In genomic region chr12:86024426-86024825, GRCm38 (mm10) we compare ENCODE assay signal across 8 mouse cellular contexts. TPM values are rescaled to one million over a fixed set of nuclear protein-coding genes. Genes with fewer than 3 reads are reported as not detected.
A peak's percentile ranks its signal among the peaks of the same experiment; 100 is the strongest.
DNase-seq lines count a peak whose midpoint lies in the region; ATAC-seq and TF ChIP-seq lines count a peak whose summit lies in the region.

No protein-coding gene starts in this region.

- 40% methylated on average over 4 of the region's 4 CpGs for WGBS in forebrain, postnatal 0 days
- 49% methylated on average over 4 of the region's 4 CpGs for WGBS in forebrain, embryonic 13.5 days
- 73% methylated on average over 4 of the region's 4 CpGs for WGBS in liver, adult 2 months
- 62% methylated on average over 4 of the region's 4 CpGs for WGBS in liver, embryonic 11.5 days
- WGBS in limb, embryonic 11.5 days, result 50% methylated on average over 4 of the region's 4 CpGs
- WGBS in neural tube, embryonic 15.5 days, result 59% methylated on average over 4 of the region's 4 CpGs

- no peaks in the 10 kb centered on the region for H3K4me1 ChIP-seq in forebrain, postnatal 0 days (ENCODE audit: insufficient read depth)
- peaks cover 21% of the 10 kb centered on the region for H3K4me1 ChIP-seq in forebrain, embryonic 13.5 days
- no peaks in the 10 kb centered on the region for H3K4me1 ChIP-seq in liver, adult 2 months (ENCODE audit: control insufficient read depth, insufficient read depth, low read length)
- H3K4me1 ChIP-seq in liver, embryonic 11.5 days (replicated peaks; ENCODE audit: control insufficient read depth, insufficient read depth, low read length), result peaks cover 8% of the 10 kb centered on the region
- H3K4me1 ChIP-seq in limb, embryonic 11.5 days (ENCODE audit: control insufficient read depth, insufficient read depth, low read length), result peaks cover 30% of the 10 kb centered on the region
- peaks cover 11% of the 10 kb centered on the region for H3K4me1 ChIP-seq in neural tube, embryonic 15.5 days

- peak; percentile 66 for TF ChIP-seq CTCF in forebrain, postnatal 0 days (IDR thresholded peaks at IDR 0.05; ENCODE audit: low read depth)
- peak; percentile 44; the same call in 1 of the 2 replicates for TF ChIP-seq CTCF in liver, adult 2 months (IDR thresholded peaks at IDR 0.05; ENCODE audit: low read depth, low read length)

- no peak for ATAC-seq in forebrain, postnatal 0 days
- ATAC-seq in forebrain, embryonic 13.5 days, result no peak
- ATAC-seq in liver, embryonic 11.5 days (replicated peaks; ENCODE audit: low FRiP score), result no peak
- no peak for ATAC-seq in limb, embryonic 11.5 days (ENCODE audit: insufficient number of reproducible peaks, low FRiP score, low TSS enrichment, low read depth)
- no peak for ATAC-seq in neural tube, embryonic 15.5 days (ENCODE audit: low FRiP score)

- H3K9ac ChIP-seq in forebrain, postnatal 0 days, result no peak overlapping the region
- H3K9ac ChIP-seq in forebrain, embryonic 13.5 days, result no peak overlapping the region
- no peak overlapping the region for H3K9ac ChIP-seq in liver, adult 2 months (ENCODE audit: low read depth, low read length)
- H3K9ac ChIP-seq in liver, embryonic 11.5 days (ENCODE audit: low read depth, low read length), result no peak overlapping the region
- H3K9ac ChIP-seq in limb, embryonic 11.5 days (ENCODE audit: low read length), result no peak overlapping the region
- H3K9ac ChIP-seq in neural tube, embryonic 15.5 days (replicated peaks), result no peak overlapping the region

- no peak for TF ChIP-seq POLR2A in liver, adult 2 months (IDR thresholded peaks at IDR 0.05; ENCODE audit: extremely low read depth, insufficient read depth, low read length)

- H3K79me2 ChIP-seq in liver, adult 2 months (ENCODE audit: control insufficient read depth, insufficient read depth, low read length), result no peaks in the 10 kb centered on the region

- H3K4me2 ChIP-seq in forebrain, postnatal 0 days (ENCODE audit: low read depth), result no peak overlapping the region
- no peak overlapping the region for H3K4me2 ChIP-seq in forebrain, embryonic 13.5 days
- H3K4me2 ChIP-seq in liver, embryonic 11.5 days, result no peak overlapping the region
- H3K4me2 ChIP-seq in limb, embryonic 11.5 days (ENCODE audit: low read depth, severe bottlenecking), result no peak overlapping the region
- no peak overlapping the region for H3K4me2 ChIP-seq in neural tube, embryonic 15.5 days

- no peak for DNase-seq in forebrain, postnatal 0 days
- peak; percentile 9 for DNase-seq in liver, adult 2 months (ENCODE audit: extremely low read depth, low read depth, low spot score)
- no peak for DNase-seq in liver, embryonic 11.5 days (ENCODE audit: low spot score)
- peak; percentile 33 for DNase-seq in adrenal gland, postnatal 25 days
- peak; percentile 80 for DNase-seq in limb, embryonic 11.5 days (ENCODE audit: low spot score)
- DNase-seq in ovary, postnatal 36 days (ENCODE audit: low spot score), result no peak

- no peaks in the 10 kb centered on the region for H3K27me3 ChIP-seq in forebrain, postnatal 0 days (ENCODE audit: insufficient read depth, low read length)
- no peaks in the 10 kb centered on the region for H3K27me3 ChIP-seq in forebrain, embryonic 13.5 days
- H3K27me3 ChIP-seq in liver, adult 2 months (ENCODE audit: control insufficient read depth, insufficient read depth, low read length), result no peaks in the 10 kb centered on the region
- H3K27me3 ChIP-seq in liver, embryonic 11.5 days (replicated peaks; ENCODE audit: control insufficient read depth, insufficient read depth, low read length), result no peaks in the 10 kb centered on the region
- no peaks in the 10 kb centered on the region for H3K27me3 ChIP-seq in limb, embryonic 11.5 days (ENCODE audit: control insufficient read depth, insufficient read depth, low read length)
- H3K27me3 ChIP-seq in neural tube, embryonic 15.5 days (replicated peaks), result no peaks in the 10 kb centered on the region

- H3K36me3 ChIP-seq in forebrain, postnatal 0 days (ENCODE audit: insufficient read depth), result no peaks in the 10 kb centered on the region; the same call in 1 of the 2 replicates
- no peaks in the 10 kb centered on the region for H3K36me3 ChIP-seq in forebrain, embryonic 13.5 days (ENCODE audit: poor library complexity, severe bottlenecking)
- no peaks in the 10 kb centered on the region for H3K36me3 ChIP-seq in liver, adult 2 months (ENCODE audit: control insufficient read depth, insufficient read depth, low read length)
- no peaks in the 10 kb centered on the region for H3K36me3 ChIP-seq in liver, embryonic 11.5 days (ENCODE audit: control insufficient read depth, insufficient read depth, low read length)
- H3K36me3 ChIP-seq in limb, embryonic 11.5 days (ENCODE audit: control insufficient read depth, insufficient read depth, low read length), result no peaks in the 10 kb centered on the region
- no peaks in the 10 kb centered on the region for H3K36me3 ChIP-seq in neural tube, embryonic 15.5 days

- H3K4me3 ChIP-seq in forebrain, postnatal 0 days (ENCODE audit: low read depth, low read length), result no peak overlapping the region
- H3K4me3 ChIP-seq in forebrain, embryonic 13.5 days, result no peak overlapping the region
- H3K4me3 ChIP-seq in liver, adult 2 months (ENCODE audit: insufficient read depth, low read depth, low read length), result no peak overlapping the region
- H3K4me3 ChIP-seq in liver, embryonic 11.5 days (ENCODE audit: low read depth, low read length), result no peak overlapping the region
- no peak overlapping the region for H3K4me3 ChIP-seq in limb, embryonic 11.5 days (ENCODE audit: low read depth, low read length)
- H3K4me3 ChIP-seq in neural tube, embryonic 15.5 days (replicated peaks), result no peak overlapping the region

- H3K9me3 ChIP-seq in forebrain, postnatal 0 days (ENCODE audit: low read length), result no peaks in the 10 kb centered on the region
- no peaks in the 10 kb centered on the region for H3K9me3 ChIP-seq in forebrain, embryonic 13.5 days (replicated peaks)
- no peaks in the 10 kb centered on the region for H3K9me3 ChIP-seq in liver, embryonic 11.5 days (ENCODE audit: control insufficient read depth, low read length)
- H3K9me3 ChIP-seq in limb, embryonic 11.5 days (ENCODE audit: control insufficient read depth, low read length), result no peaks in the 10 kb centered on the region
- no peaks in the 10 kb centered on the region for H3K9me3 ChIP-seq in neural tube, embryonic 15.5 days (replicated peaks)

- H3K27ac ChIP-seq in forebrain, postnatal 0 days (ENCODE audit: low read depth, low read length), result no peak overlapping the region
- no peak overlapping the region for H3K27ac ChIP-seq in forebrain, embryonic 13.5 days
- H3K27ac ChIP-seq in liver, adult 2 months (replicated peaks; ENCODE audit: insufficient read depth, low read depth, low read length), result no peak overlapping the region
- no peak overlapping the region for H3K27ac ChIP-seq in liver, embryonic 11.5 days (ENCODE audit: low read depth, low read length)
- no peak overlapping the region for H3K27ac ChIP-seq in limb, embryonic 11.5 days (replicated peaks; ENCODE audit: low read depth, low read length)
- no peak overlapping the region for H3K27ac ChIP-seq in neural tube, embryonic 15.5 days (replicated peaks)

RNA-seq across cellular contexts. Expression of gene Tgfb3, which starts 54.4 kb away (rescaled TPM):
- 6.5 and 7.3 TPM in 2 replicates for total RNA-seq in forebrain, postnatal 0 days (2014; rRNA removed)
- polyA plus RNA-seq in forebrain, postnatal 0 days (2015; fragmentation: Nextera tagmentation; extraction: Ambion mirVana), result 5.3 and 6.8 TPM in 2 replicates
- 5.7 and 5.9 TPM in 2 replicates for polyA plus RNA-seq in forebrain, embryonic 13.5 days (2015; fragmentation: Nextera tagmentation; extraction: Ambion mirVana)
- 0.46 and 0.54 TPM in 2 replicates for total RNA-seq in liver, adult 2 months (2014; rRNA removed)
- polyA plus RNA-seq in liver, adult 2 months (2012; rRNA removed), result 0.68 and 0.84 TPM in 2 replicates
- 12.4 and 14.7 TPM in 2 replicates for polyA plus RNA-seq in liver, embryonic 11.5 days (2014; fragmentation: Nextera tagmentation; extraction: Ambion mirVana)
- 7.6 and 9.5 TPM in 2 replicates for total RNA-seq in adrenal gland, postnatal 25 days (2021)
- polyA plus RNA-seq in limb, embryonic 11.5 days (2014; fragmentation: Nextera tagmentation; extraction: Ambion mirVana), result 20.3 and 20.8 TPM in 2 replicates
- 5.8 and 9.8 TPM in 2 replicates for polyA plus RNA-seq in neural tube, embryonic 15.5 days (2015; fragmentation: Nextera tagmentation; extraction: Ambion mirVana)

RNA-seq across cellular contexts. Expression of gene Ift43, which starts 57.9 kb away (rescaled TPM):
- 12.9 and 19.5 TPM in 2 replicates for total RNA-seq in forebrain, postnatal 0 days (2014; rRNA removed)
- polyA plus RNA-seq in forebrain, postnatal 0 days (2015; fragmentation: Nextera tagmentation; extraction: Ambion mirVana), result 33.9 and 35.3 TPM in 2 replicates
- 91.3 and 104 TPM in 2 replicates for polyA plus RNA-seq in forebrain, embryonic 13.5 days (2015; fragmentation: Nextera tagmentation; extraction: Ambion mirVana)
- total RNA-seq in liver, adult 2 months (2014; rRNA removed), result 3.5 and 6.0 TPM in 2 replicates
- 3.9 and 4.5 TPM in 2 replicates for polyA plus RNA-seq in liver, adult 2 months (2012; rRNA removed)
- polyA plus RNA-seq in liver, embryonic 11.5 days (2014; fragmentation: Nextera tagmentation; extraction: Ambion mirVana), result 26.3 and 28.1 TPM in 2 replicates
- total RNA-seq in adrenal gland, postnatal 25 days (2021), result 21.6 and 27.4 TPM in 2 replicates
- 72.4 and 81.3 TPM in 2 replicates for polyA plus RNA-seq in limb, embryonic 11.5 days (2014; fragmentation: Nextera tagmentation; extraction: Ambion mirVana)
- polyA plus RNA-seq in neural tube, embryonic 15.5 days (2015; fragmentation: Nextera tagmentation; extraction: Ambion mirVana), result 35.2 and 40.1 TPM in 2 replicates

Comparison
In these comparisons a context has a peak if more than half of its experiments do, and no peak if none do; other contexts are left out.
1. DNase-seq: peak in liver, adult 2 months (single experiment), adrenal gland, postnatal 25 days (single experiment) and limb, embryonic 11.5 days (single experiment); none in forebrain, postnatal 0 days (single experiment), liver, embryonic 11.5 days (single experiment) and ovary, postnatal 36 days (single experiment).